Mouse (Mus musculus) liver, adult 2 months (tissue): ENCODE measurements at regions not wholly inside any gene's neighbourhood (a gene's known extent, or its start where the extent isn't known, plus 50 kb on each side); places are given as distances from the start of the nearest gene placed in this dataset.

Experiments used
- CTCF ChIP-seq: fragments of 200-500 bp; IDR thresholded peaks from 2 replicates; pipeline ENCODE4 v1.5.1; 2011; ENCODE audit warnings: low read depth, low read length, control low read depth
- POLR2A ChIP-seq: fragments of 200-500 bp; IDR thresholded peaks from 2 replicates; pipeline ENCODE4 v1.6.1; 2011; ENCODE audit warnings: low read length, control low read depth; ENCODE audit not compliant: insufficient read depth; ENCODE audit errors: extremely low read depth

GRCm38 (mm10) chr13:111097336-111097735 is 157.5 kb upstream of the Actbl2 start:
- TF ChIP-seq CTCF = no peak
- no peak for TF ChIP-seq POLR2A
